Mouse (Mus musculus) hindbrain, embryonic 10.5 days (tissue): ENCODE measurements around the gene Camkmt. TPM values are rescaled to one million over a fixed set of nuclear protein-coding genes. Genes with fewer than 3 reads are reported as not detected.

Experiments
- DNase-seq: peaks from one replicate; pipeline ENCODE4 v3.0.0-alpha.2; 2017; ENCODE audit warnings: low spot score
- H3K27ac ChIP-seq: fragments of 300-500 bp; sonication (generic); 2 replicates; pipeline ENCODE4 v1.5.1; 2016; ENCODE audit warnings: mild to moderate bottlenecking, moderate library complexity
- H3K27me3 ChIP-seq: fragments of 300-500 bp; sonication (generic); 2 replicates; pipeline ENCODE4 v1.6.1; 2016; ENCODE audit warnings: mild to moderate bottlenecking; ENCODE audit not compliant: poor library complexity, insufficient read depth, severe bottlenecking
- H3K36me3 ChIP-seq: fragments of 300-500 bp; sonication (generic); 2 replicates; pipeline ENCODE4 v1.6.1; 2016; ENCODE audit warnings: mild to moderate bottlenecking, moderate library complexity
- H3K4me1 ChIP-seq: fragments of 300-500 bp; sonication (generic); replicated peaks from 2 replicates; pipeline ENCODE4 v1.6.1; 2016; ENCODE audit warnings: mild to moderate bottlenecking
- H3K4me3 ChIP-seq: fragments of 300-500 bp; sonication (generic); 2 replicates; pipeline ENCODE4 v1.5.1; 2016; ENCODE audit warnings: mild to moderate bottlenecking, moderate library complexity
- H3K9me3 ChIP-seq: fragments of 300-500 bp; sonication (generic); 2 replicates; pipeline ENCODE4 v1.6.1; 2016; ENCODE audit warnings: mild to moderate bottlenecking, moderate library complexity
- WGBS: fragments of 180-500 bp; shearing (Covaris S2); methylation state at CpG from one replicate; pipeline ENCODE4 v1.1.7; 2016; 5-methylcytosine and 5-hydroxymethylcytosine counted together
- polyA plus RNA-seq: library from polyadenylated mRNA; unstranded; fragments of >200 nt; fragmentation: Nextera tagmentation; extraction: Ambion mirVana; gene quantifications from 2 replicates; pipeline ENCODE4 v1.2.1, GENCODE M21; 2016

The Camkmt gene
- polyA plus RNA-seq, 1 experiment from 2014 or later: 14.1 TPM

DNA sequence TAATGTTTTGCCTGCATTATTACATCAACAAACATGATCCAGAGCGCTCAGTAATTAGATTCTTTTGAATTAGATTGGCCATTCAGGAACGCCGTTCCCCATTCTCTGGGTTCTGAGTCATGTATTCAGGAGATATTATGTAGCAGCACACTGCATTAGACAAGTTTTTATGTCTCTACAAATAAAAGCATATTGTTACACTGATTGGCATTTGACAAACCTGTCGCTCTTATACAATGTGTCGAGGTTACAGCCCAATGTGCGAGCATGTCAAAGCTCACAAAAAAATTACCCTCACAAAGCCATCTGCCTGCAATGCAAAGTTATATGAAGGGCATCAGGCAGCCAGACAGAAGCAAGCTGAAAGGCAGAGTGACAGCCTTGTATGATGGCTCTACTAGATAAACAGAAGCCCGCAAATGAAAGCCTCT lies 303.6 kb downstream of the Camkmt start:
- peak; percentile 26 for DNase-seq
- Histone ChIP-seq H3K27me3 (peaks cover 69% of the 10 kb centered on the region), H3K4me1 (peaks cover 53% of the 10 kb centered on the region), H3K9me3 (peaks cover 5% of the 10 kb centered on the region; the same call in 1 of the 2 replicates), H3K36me3 (no peaks in the 10 kb centered on the region), H3K27ac (no peak overlapping the region), H3K4me3 (peak overlapping the region; percentile 18; the same call in 1 of the 2 replicates)
- 41% methylated on average over 7 of the region's 7 CpGs for WGBS

- no peak overlapping the region for H3K4me3 ChIP-seq
- H3K9me3 ChIP-seq: peaks cover 2% of the 10 kb centered on the region; the same call in 1 of the 2 replicates
- H3K4me1 ChIP-seq: peaks cover 53% of the 10 kb centered on the region
- H3K36me3 ChIP-seq: no peaks in the 10 kb centered on the region
- peaks cover 66% of the 10 kb centered on the region for H3K27me3 ChIP-seq
- 60% methylated on average over 5 of the region's 5 CpGs for WGBS
- DNase-seq: peak; percentile 10
- peak overlapping the region; percentile 59; the same call in 1 of the 2 replicates for H3K27ac ChIP-seq
These were observed 305.1 kb downstream of the Camkmt start for GRCm38 (mm10) chr17:85395502-85395901.

DNA sequence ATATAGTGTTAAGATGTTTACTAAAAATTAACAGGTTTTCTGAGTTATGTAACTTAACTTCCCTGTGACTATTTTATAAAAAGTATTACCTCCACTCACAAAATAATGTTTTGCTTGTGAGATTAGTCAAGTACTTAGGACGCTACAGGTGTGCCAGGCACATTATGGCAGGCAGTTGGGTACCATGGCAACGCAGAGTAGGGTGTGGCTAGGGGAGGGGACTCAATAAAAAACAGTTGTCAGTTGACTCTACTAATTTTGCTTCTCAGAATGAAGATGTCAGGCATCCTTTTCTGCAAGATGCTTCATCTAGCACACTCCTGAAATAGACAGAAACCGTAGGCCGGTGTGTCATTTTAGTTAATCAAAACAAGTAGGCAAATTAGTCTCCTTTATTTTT lies 310.4 kb downstream of the Camkmt start:
- peaks cover 18% of the 10 kb centered on the region for H3K4me1 ChIP-seq
- no peak overlapping the region for H3K27ac ChIP-seq
- no peak for DNase-seq
- H3K27me3 ChIP-seq: peaks cover 81% of the 10 kb centered on the region
- WGBS: 81% methylated on average over 4 of the region's 4 CpGs
- H3K9me3 ChIP-seq: peaks cover 2% of the 10 kb centered on the region; the same call in 1 of the 2 replicates
- no peak overlapping the region for H3K4me3 ChIP-seq
- no peaks in the 10 kb centered on the region for H3K36me3 ChIP-seq

DNA sequence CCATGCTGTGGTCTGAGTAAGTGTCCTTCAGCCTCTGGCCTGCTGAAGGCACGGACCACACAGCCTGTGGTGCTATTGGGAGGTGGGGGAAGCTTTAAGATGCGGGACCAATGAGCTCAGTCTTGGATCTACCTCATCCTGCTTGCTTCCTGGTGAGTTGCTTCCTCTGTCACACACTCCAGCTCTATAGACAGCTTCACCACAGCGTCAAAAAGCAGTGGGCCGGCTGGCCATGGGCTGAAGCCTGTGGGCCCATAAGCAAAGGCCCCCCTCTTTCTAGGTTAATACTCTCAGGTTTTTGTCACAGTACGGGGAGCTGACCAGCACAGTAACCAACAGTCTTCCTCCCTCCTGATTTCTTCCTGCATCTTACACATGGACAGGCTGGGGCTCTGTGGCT lies 314.8 kb downstream of the Camkmt start:
- H3K4me3 ChIP-seq: no peak overlapping the region
- DNase-seq: no peak
- 87% methylated on average over 5 of the region's 5 CpGs for WGBS
- H3K27me3 ChIP-seq: peaks cover 46% of the 10 kb centered on the region
- H3K9me3 ChIP-seq: no peaks in the 10 kb centered on the region
- 0 out of 2 replicates have a peak, but pooled peaks cover 3% of the 10 kb centered on the region for H3K4me1 ChIP-seq
- no peaks in the 10 kb centered on the region for H3K36me3 ChIP-seq
- no peak overlapping the region for H3K27ac ChIP-seq

DNA sequence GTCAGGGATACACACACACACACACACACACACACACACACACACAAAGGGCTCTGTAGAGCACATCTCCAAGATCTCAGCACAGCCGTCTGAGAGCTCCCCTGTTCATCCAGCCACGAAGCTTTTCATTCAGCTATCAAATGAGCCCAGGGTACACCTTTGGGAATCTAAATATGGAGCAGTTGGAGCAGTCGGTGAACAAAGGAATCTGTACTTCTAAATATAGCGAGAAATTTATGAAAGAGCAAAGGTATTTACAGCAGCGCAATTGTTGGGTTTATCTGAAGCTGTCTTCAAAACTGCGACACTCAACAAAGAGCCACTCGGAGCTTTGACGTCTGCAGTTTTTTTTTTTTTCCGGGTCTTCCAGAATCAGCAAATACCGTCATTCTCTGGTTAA lies 315.8 kb downstream of the Camkmt start:
- Histone ChIP-seq H3K9me3 (peaks cover 9% of the 10 kb centered on the region; the same call in 1 of the 2 replicates), H3K4me1 (0 out of 2 replicates have a peak, but pooled peaks cover 3% of the 10 kb centered on the region), H3K27ac (no peak overlapping the region), H3K4me3 (no peak overlapping the region), H3K27me3 (peaks cover 37% of the 10 kb centered on the region), H3K36me3 (no peaks in the 10 kb centered on the region)
- no peak for DNase-seq
- WGBS: 85% methylated on average over 10 of the region's 10 CpGs

DNA sequence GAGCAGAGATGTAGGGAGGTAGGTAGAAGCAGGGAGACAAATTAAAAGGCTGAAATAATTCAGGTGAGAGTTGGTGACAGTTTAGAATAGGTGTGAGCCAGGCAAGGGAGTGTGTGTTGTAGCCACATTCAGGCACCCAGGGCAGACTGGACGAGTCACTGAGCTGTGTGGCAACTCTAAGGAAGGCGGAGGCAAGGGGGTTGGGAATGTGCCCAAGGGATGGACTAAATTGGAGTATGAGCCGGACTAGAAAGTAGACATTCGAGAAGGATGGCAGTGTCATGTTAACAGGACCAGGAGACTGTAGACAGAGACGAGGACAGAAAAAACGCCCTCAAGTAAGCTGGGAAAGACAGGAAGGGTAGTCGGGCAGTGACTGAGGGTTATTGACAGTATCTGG lies 338.5 kb downstream of the Camkmt start:
- Histone ChIP-seq H3K27me3 (0 out of 2 replicates have a peak, but pooled peaks cover 4% of the 10 kb centered on the region), H3K36me3 (no peaks in the 10 kb centered on the region), H3K4me3 (no peak overlapping the region), H3K27ac (no peak overlapping the region), H3K4me1 (0 out of 2 replicates have a peak, but pooled peaks cover 3% of the 10 kb centered on the region), H3K9me3 (no peaks in the 10 kb centered on the region)
- DNase-seq: no peak
- WGBS: 82% methylated on average over 7 of the region's 7 CpGs

- no peak for DNase-seq
- no peak overlapping the region for H3K27ac ChIP-seq
- WGBS: 77% methylated on average over 8 of the region's 8 CpGs
- H3K9me3 ChIP-seq: no peaks in the 10 kb centered on the region
- H3K36me3 ChIP-seq: no peaks in the 10 kb centered on the region
- no peak overlapping the region for H3K4me3 ChIP-seq
- H3K27me3 ChIP-seq: peaks cover 29% of the 10 kb centered on the region
- peaks cover 8% of the 10 kb centered on the region; the same call in 1 of the 2 replicates for H3K4me1 ChIP-seq
These were observed 342.6 kb downstream of the Camkmt start for GRCm38 (mm10) chr17:85432923-85433322.

- Histone ChIP-seq H3K36me3 (no peaks in the 10 kb centered on the region), H3K4me3 (no peak overlapping the region), H3K9me3 (no peaks in the 10 kb centered on the region), H3K27ac (no peak overlapping the region), H3K4me1 (no peaks in the 10 kb centered on the region), H3K27me3 (peaks cover 38% of the 10 kb centered on the region)
- WGBS: 89% methylated on average over 8 of the region's 8 CpGs
- no peak for DNase-seq
These were observed 352.7 kb downstream of the Camkmt start for GRCm38 (mm10) chr17:85443036-85443435.

GRCm38 (mm10) chr17:85454419-85454983 lies 364.1 kb downstream of the Camkmt start:
- WGBS: 4% methylated on average over 23 of the region's 23 CpGs
- H3K4me1 ChIP-seq: peaks cover 21% of the 10 kb centered on the region
- peaks cover 100% of the 10 kb centered on the region for H3K27me3 ChIP-seq
- peak; percentile 49 for DNase-seq
- H3K4me3 ChIP-seq: peak overlapping the region; percentile 29
- H3K27ac ChIP-seq: no peak overlapping the region
- H3K36me3 ChIP-seq: no peaks in the 10 kb centered on the region
- no peaks in the 10 kb centered on the region for H3K9me3 ChIP-seq

DNA sequence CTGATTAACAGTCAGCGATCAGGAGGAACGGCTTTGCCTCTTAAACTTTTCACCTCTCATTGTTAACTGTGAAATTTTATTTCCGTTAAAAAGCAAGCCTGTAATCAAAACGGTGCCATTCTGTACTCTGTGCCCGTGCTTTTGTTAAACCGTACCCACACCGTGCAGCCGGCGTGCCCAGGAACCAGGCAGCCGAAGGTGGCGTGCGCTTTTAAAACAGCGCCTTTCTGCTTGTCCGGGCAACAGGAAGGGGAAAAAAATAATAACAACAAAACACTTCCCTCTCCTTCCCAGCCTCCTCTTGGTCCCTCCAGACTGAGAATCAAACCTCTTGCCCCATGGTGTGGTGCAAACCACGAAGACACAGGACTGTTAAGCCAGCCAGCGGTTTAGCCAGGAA lies 364.7 kb downstream of the Camkmt start:
- H3K4me3 ChIP-seq: peak overlapping the region; percentile 29
- WGBS: 3% methylated on average over 16 of the region's 16 CpGs
- no peaks in the 10 kb centered on the region for H3K9me3 ChIP-seq
- peaks cover 100% of the 10 kb centered on the region for H3K27me3 ChIP-seq
- peaks cover 21% of the 10 kb centered on the region for H3K4me1 ChIP-seq
- H3K27ac ChIP-seq: no peak overlapping the region
- no peaks in the 10 kb centered on the region for H3K36me3 ChIP-seq
- no peak for DNase-seq

DNA sequence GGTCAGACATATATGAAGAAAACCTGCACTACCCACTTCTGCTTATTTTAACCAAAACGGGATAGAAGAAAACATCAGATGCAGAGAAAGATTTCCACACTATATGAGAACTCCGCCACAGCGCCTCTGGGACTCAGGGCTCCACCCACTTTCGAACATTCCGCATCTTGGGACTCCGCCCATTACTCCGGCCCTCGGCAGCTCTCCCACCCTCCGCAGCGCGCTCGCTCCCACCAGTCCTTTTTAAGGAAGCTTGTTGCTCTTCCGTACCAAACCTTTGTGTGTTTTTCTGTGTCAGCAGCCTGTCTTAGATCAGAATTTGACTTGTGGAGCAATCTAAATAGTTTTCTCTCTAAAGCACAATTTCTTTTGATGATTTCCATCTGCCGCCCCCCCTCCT lies 367.7 kb downstream of the Camkmt start:
- Histone ChIP-seq H3K27me3 (peaks cover 100% of the 10 kb centered on the region), H3K36me3 (no peaks in the 10 kb centered on the region), H3K27ac (no peak overlapping the region), H3K4me1 (peaks cover 21% of the 10 kb centered on the region), H3K4me3 (peak overlapping the region; percentile 18; the same call in 1 of the 2 replicates), H3K9me3 (no peaks in the 10 kb centered on the region)
- WGBS: under 1% methylated on average over 14 of the region's 14 CpGs
- DNase-seq: peak; percentile 61

DNA sequence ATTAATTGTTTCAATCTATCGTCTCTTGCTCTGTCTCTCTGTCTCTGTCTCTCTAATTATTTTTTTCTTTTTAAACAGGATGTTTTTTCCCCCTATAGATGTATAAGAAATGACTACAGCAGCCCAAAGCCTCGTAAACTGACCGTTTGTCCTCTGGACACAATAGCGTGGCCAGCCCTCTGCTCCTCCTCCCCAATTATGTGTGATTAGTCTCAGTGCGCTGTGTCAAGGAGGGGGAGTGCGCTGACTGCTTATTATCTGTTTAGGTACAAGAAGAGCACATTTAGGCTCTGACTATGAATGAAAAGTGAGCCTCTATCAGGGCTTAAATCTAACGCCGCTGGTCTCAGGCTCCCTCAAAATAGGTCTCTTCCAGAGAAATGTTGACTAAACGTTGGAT lies 368.2 kb downstream of the Camkmt start:
- H3K27ac ChIP-seq: no peak overlapping the region
- no peaks in the 10 kb centered on the region for H3K36me3 ChIP-seq
- WGBS: 8% methylated on average over 9 of the region's 9 CpGs
- peaks cover 100% of the 10 kb centered on the region for H3K27me3 ChIP-seq
- no peaks in the 10 kb centered on the region for H3K9me3 ChIP-seq
- H3K4me3 ChIP-seq: no peak overlapping the region
- DNase-seq: peak; percentile 50
- H3K4me1 ChIP-seq: peaks cover 21% of the 10 kb centered on the region

DNA sequence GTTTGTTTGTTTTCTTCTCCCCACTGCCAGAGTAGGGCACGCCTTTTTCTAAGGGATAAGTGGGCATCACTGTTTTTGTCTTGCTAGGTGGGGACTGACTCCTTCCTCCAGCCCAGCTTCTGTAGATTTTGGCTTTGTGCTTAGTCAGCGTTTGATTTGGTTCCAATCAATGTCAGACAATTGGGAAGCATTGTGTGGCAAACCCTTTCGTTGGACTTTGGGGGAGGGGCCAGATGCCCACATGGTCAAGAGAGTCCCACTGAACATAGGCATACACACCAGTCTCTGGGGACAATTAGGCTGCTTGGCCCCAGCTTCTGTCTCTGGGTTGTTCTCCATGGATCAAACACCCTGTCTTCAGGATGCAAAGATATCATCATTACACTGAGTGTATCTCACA lies 371.2 kb downstream of the Camkmt start:
- Histone ChIP-seq H3K4me1 (peaks cover 30% of the 10 kb centered on the region), H3K4me3 (no peak overlapping the region), H3K27ac (no peak overlapping the region), H3K9me3 (no peaks in the 10 kb centered on the region), H3K27me3 (peaks cover 100% of the 10 kb centered on the region), H3K36me3 (no peaks in the 10 kb centered on the region)
- no peak for DNase-seq
- 34% methylated on average over 3 of the region's 3 CpGs for WGBS
